ENCODE assay signal across 19 mouse cellular contexts in the genomic region with DNA sequence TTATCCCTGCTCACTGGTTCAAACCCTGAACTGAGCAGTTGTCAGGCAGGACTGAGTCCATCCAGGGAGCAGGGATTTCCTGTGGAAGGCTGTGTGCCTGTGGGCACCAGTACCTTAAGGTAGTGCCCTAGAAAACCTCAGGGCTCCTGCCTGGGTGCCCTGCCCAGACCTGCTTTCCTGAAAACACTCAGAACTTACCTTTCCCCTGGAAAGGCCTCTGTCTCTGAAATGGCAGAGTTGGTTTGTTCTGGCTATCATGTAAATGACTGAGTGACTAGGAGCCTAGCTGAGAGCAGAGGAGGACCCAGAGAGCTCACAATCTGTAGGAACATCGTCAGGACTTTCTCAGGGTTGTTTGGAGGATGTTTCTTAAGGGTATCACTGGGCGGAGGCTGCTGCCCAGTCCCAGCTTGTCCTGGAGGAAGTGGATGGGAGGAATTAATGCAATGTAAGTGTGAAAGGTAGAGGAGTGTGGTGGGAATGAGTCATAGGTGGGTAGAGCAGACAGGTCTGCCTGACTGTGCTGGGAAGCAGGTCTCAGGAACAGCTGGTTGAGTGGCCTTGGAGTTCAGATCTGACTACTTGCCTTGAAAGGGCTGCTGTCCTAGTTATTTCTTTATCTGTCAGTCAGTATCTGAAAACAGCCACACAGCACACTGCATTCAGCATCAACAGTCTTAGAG. TPM values are rescaled to one million over a fixed set of nuclear protein-coding genes. Genes with fewer than 3 reads are reported as not detected.
"Had no signal": no experiment of that assay in that cellular context is flagged by ENCODE, and none has a peak within 500 bp of the region (broad histone marks: within the 10 kb centered on the region; RNA-seq: fewer than 3 reads in every experiment).

No protein-coding gene starts in this region.

- H3K36me3 ChIP-seq: intestine, embryonic 15.5 days; kidney, embryonic 15.5 days; limb, embryonic 10.5 days; liver, embryonic 15.5 days; midbrain, embryonic 15.5 days; neural tube, embryonic 12.5 days had no signal

- H3K27ac ChIP-seq: intestine, embryonic 15.5 days; kidney, embryonic 15.5 days; left cerebral cortex, adult 2 months; limb, embryonic 10.5 days; liver, embryonic 15.5 days; macrophage; midbrain, embryonic 15.5 days; neural tube, embryonic 12.5 days had no signal

- H3K4me2 ChIP-seq: intestine, embryonic 15.5 days; kidney, embryonic 15.5 days; liver, embryonic 11.5 days; liver, embryonic 15.5 days; midbrain, embryonic 11.5 days; midbrain, embryonic 15.5 days; neural tube, embryonic 12.5 days had no signal

- DNase-seq: kidney, adult 2 months; kidney, postnatal 14 days; lung, adult 2 months; lung, postnatal 10 days; retina, postnatal 1 day; thymus, postnatal 36 days had no signal

- H3K4me3 ChIP-seq: intestine, embryonic 15.5 days; kidney, embryonic 15.5 days; left cerebral cortex, adult 2 months; limb, embryonic 10.5 days; liver, embryonic 15.5 days; megakaryocyte, embryonic 14.5 days; midbrain, embryonic 15.5 days; neural tube, embryonic 12.5 days had no signal

- H3K27me3 ChIP-seq: intestine, embryonic 15.5 days; kidney, embryonic 15.5 days; liver, embryonic 15.5 days; midbrain, embryonic 15.5 days; neural tube, embryonic 12.5 days had no signal

- ATAC-seq: intestine, embryonic 15.5 days; midbrain, embryonic 15.5 days had no signal

- H3K9me3 ChIP-seq: intestine, embryonic 15.5 days; kidney, embryonic 15.5 days; limb, embryonic 10.5 days; liver, embryonic 15.5 days; midbrain, embryonic 15.5 days; neural tube, embryonic 12.5 days had no signal

- H3K4me1 ChIP-seq: intestine, embryonic 15.5 days; kidney, embryonic 15.5 days; limb, embryonic 10.5 days; liver, embryonic 15.5 days; megakaryocyte, embryonic 14.5 days; midbrain, embryonic 15.5 days; neural tube, embryonic 12.5 days had no signal

- H3K9ac ChIP-seq: intestine, embryonic 15.5 days; kidney, embryonic 15.5 days; liver, embryonic 15.5 days; midbrain, embryonic 15.5 days; neural tube, embryonic 12.5 days had no signal

RNA-seq across cellular contexts. Expression of a gene that starts 36.1 kb away (rescaled TPM):
- polyA plus RNA-seq: intestine, embryonic 15.5 days; kidney, adult 2 months; large intestine, adult 2 months; liver, embryonic 11.5 days; liver, embryonic 15.5 days; lung, adult 2 months; macrophage; midbrain, embryonic 11.5 days; midbrain, embryonic 15.5 days; neural tube, embryonic 12.5 days; thymus, postnatal 0 days had no signal
